Mouse (Mus musculus): Measurements from ENCODE around the gene Ncdn.

- TF ChIP-seq CTCF (IDR thresholded peaks at IDR 0.05; ENCODE audit: low read depth, low read length) (no peak), POLR2A (IDR thresholded peaks at IDR 0.05; ENCODE audit: borderline replicate concordance, low read depth, low read length) (no peak)
These were observed 1.6 kb downstream of the Ncdn start for GRCm38 (mm10) chr4:126751556-126752023.
